Mouse (Mus musculus) skeletal muscle tissue, adult 2 months (tissue): ENCODE results near the gene Gm27027.

Source experiments
- DNase-seq: peaks from one replicate; pipeline ENCODE4 v3.0.0-alpha.2; 2012; ENCODE audit warnings: low read depth, low spot score

Gm27027 gene

DNA sequence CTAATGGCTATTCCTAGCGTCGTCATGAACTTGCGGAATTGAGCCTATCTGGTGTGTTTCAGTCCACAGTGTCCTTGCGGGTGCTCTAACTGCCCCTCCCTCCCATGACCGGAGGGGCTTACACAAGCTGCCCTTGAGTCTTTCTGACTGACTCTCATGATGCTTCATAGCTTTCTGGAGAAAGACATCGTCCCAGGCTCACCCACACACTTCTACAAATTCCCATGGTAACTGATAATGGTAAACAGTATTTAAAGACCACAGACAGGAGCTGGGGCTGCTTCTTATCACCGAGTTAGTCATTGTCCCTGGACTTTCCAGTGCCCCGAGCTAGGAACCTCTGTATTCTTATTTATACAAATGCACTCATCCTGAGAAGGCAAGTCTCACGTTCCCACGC, 67.3 kb downstream of the Gm27027 start:
- no peak for DNase-seq

DNA sequence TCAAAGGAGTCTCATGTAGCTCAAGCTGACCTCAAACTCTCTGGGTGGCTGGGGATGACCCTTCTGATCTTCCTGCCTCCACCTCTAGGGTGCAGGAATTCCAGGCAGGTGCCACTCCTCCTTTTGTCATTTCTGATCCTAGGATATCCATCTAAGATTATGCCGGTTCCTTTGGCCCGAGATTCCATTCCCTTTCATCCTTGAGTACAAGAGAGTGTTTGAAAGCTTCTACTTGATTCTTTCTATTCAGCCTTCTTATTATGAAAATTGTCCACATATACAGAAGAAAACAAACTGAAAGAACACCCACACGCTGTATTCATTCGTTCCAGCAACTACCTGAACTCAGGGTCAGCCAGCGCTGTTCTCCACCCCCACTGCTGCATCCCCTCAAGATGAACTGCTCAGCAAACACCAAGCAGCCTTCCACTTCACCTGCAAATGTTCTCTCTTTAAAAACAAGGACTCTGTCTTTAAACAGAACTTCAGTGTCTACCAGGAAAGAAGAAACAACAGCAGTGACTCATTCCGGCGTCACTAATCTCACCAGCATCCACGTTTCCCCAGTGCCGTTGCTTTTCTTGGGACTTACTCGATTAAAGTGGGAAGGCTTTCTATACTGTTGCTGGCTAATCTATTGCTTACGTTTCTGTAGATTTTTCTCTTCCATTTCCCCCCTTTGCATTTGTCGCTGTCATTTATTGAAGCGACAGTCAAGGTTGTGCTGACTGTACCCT, 68.3 kb downstream of the Gm27027 start:
- no peak for DNase-seq

DNA sequence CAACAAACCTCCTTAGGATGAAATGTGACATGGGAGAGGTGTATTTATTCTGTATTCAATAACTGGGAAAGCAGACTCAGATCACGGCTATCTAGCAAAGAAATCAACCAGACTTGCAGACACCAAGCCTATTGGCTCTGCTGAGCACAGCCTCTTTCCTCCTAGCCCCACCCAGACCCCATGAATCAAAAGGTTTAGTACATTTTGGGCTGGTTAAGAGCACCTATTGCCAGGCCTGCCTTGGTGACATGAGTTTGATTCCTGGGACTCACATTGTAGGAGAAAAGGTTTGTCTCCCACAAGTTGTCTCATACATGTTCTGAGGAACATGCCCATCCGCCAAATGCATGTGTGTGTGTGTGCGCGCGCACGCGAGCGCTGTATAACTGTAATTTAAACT, 70.0 kb downstream of the Gm27027 start:
- DNase-seq, result no peak

GRCm38 (mm10) chr2:93919093-93919492, 77.1 kb downstream of the Gm27027 start:
- DNase-seq, result no peak

- no peak for DNase-seq
Measured at GRCm38 (mm10) chr2:93913552-93913951, 82.6 kb downstream of the Gm27027 start.

DNA sequence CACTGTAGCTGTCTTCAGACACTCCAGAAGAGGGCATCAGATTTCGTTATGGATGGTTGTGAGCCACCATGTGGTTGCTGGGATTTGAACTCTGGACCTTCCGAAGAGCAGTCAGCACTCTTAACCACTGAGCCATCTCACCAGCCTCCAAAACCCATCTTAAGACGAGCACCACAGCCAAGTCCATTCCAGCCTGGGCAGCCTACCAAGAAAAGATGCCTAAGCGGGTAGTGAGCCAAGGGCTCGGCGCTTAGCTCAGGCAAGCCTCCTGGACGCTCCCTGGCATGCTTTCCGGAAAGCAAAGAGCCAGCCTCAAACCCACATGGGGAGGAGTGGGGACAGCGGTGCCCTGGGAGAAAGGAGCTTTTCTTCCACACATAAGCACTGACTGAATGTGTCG, 84.2 kb downstream of the Gm27027 start:
- peak; percentile 76 for DNase-seq

- peak; percentile 24 for DNase-seq
Measured at GRCm38 (mm10) chr2:93909716-93910115, 86.4 kb downstream of the Gm27027 start.

- DNase-seq, result no peak
Measured at GRCm38 (mm10) chr2:93907519-93908294, 88.4 kb downstream of the Gm27027 start.
